Mouse (Mus musculus) megakaryocyte, embryonic 14.5 days (primary cell): ENCODE measurements around the gene Cxcr2.

Experiments
- FLI1 ChIP-seq: IDR thresholded peaks from 2 replicates; pipeline ENCODE4 v1.6.1; 2012; ENCODE audit warnings: low read length, inconsistent platforms, mixed read lengths
- GATA1 ChIP-seq: IDR thresholded peaks from 3 replicates; pipeline ENCODE4 v1.6.1; 2012; ENCODE audit warnings: mixed read lengths, low read length, inconsistent platforms, borderline replicate concordance

GRCm38 (mm10) chr1:74106214-74106613 is 47.6 kb upstream of the Cxcr2 start:
- TF ChIP-seq GATA1 (no peak), FLI1 (no peak)
